Comparison of ENCODE assay signal across 19 mouse cellular contexts in the genomic region with DNA sequence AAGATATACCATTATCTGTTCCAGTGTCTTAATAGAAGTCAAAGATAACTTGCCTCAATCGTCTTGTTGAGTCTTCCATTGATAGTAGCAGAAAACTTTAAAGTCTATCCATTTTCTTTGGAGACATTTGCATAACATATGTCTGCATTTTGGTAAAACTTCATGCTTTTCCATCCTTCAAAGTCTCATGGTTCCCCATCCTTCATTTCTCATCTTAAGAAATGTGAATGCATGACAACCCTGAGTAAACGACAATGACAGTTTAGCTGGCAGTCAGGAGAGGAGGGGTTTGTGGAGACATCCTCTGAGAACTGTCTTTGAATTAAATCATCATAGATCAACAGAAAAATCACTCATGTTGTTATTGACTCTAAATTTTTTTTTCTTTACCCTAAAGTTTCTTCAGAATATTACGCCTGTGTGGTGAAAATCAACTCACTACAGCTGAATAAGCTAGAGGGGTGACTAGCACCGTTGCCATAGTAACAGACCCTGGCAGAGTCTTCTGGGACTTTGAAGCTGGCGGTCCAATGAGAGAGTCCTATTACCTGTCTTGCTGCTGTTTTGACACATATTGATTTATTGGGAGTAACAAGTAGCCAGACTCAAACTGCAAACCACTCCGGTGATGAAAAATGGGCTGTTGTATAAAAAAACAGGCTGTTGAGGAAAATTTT. TPM values are rescaled to one million over a fixed set of nuclear protein-coding genes. Genes with fewer than 3 reads are reported as not detected.
A peak's percentile ranks its signal among the peaks of the same experiment; 100 is the strongest.
DNase-seq lines count a peak whose midpoint lies in the region; ATAC-seq and TF ChIP-seq lines count a peak whose summit lies in the region.
"Had no signal": no experiment of that assay in that cellular context is flagged by ENCODE, and none has a peak within 500 bp of the region (broad histone marks: within the 10 kb centered on the region; RNA-seq: fewer than 3 reads in every experiment).

No protein-coding gene starts in this region.

- H3K4me1 ChIP-seq in lung, embryonic 14.5 days (ENCODE audit: insufficient read depth): no peaks in the 10 kb centered on the region
- peaks cover 6% of the 10 kb centered on the region; the same call in 1 of the 2 replicates for H3K4me1 ChIP-seq in forebrain, embryonic 14.5 days (ENCODE audit: control insufficient read depth, insufficient read depth, low read length)
- peaks cover under 1% of the 10 kb centered on the region; the same call in 1 of the 2 replicates for H3K4me1 ChIP-seq in hindbrain, embryonic 16.5 days (ENCODE audit: control insufficient read depth, insufficient read depth, low read depth, low read length)
- peaks cover 13% of the 10 kb centered on the region; the same call in 1 of the 2 replicates for H3K4me1 ChIP-seq in neural tube, embryonic 14.5 days (ENCODE audit: control insufficient read depth, insufficient read depth, low read length)

- H3K36me3 ChIP-seq in lung, embryonic 14.5 days (ENCODE audit: insufficient read depth): no peaks in the 10 kb centered on the region
- H3K36me3 ChIP-seq in forebrain, embryonic 14.5 days (ENCODE audit: control insufficient read depth, insufficient read depth, low read length): no peaks in the 10 kb centered on the region
- no peaks in the 10 kb centered on the region for H3K36me3 ChIP-seq in hindbrain, embryonic 16.5 days (ENCODE audit: control insufficient read depth, insufficient read depth, low read length)
- no peaks in the 10 kb centered on the region for H3K36me3 ChIP-seq in neural tube, embryonic 14.5 days (ENCODE audit: control insufficient read depth, insufficient read depth, low read length)

- no peak overlapping the region for H3K4me2 ChIP-seq in lung, embryonic 14.5 days
- H3K4me2 ChIP-seq in forebrain, embryonic 14.5 days (ENCODE audit: low read length): no peak overlapping the region
- no peak overlapping the region for H3K4me2 ChIP-seq in hindbrain, embryonic 16.5 days (ENCODE audit: low read length)
- no peak overlapping the region for H3K4me2 ChIP-seq in neural tube, embryonic 14.5 days (ENCODE audit: low read depth, low read length)

- no peak overlapping the region for H3K27ac ChIP-seq in lung, embryonic 14.5 days (ENCODE audit: low read depth)
- no peak overlapping the region for H3K27ac ChIP-seq in forebrain, embryonic 14.5 days (ENCODE audit: low read depth, low read length)
- H3K27ac ChIP-seq in hindbrain, embryonic 16.5 days (ENCODE audit: low read depth, low read length): no peak overlapping the region
- H3K27ac ChIP-seq in neural tube, embryonic 14.5 days (ENCODE audit: low read depth, low read length): no peak overlapping the region

- ATAC-seq in lung, embryonic 14.5 days (ENCODE audit: insufficient read depth): no peak
- ATAC-seq in forebrain, embryonic 14.5 days: peak; percentile 78
- peak; percentile 88 for ATAC-seq in hindbrain, embryonic 16.5 days
- peak; percentile 69 for ATAC-seq in neural tube, embryonic 14.5 days (ENCODE audit: low read depth)
- ATAC-seq: activated CD4-positive, CD25-positive, alpha-beta regulatory T cell, adult 4 months; inflammation-experienced regulatory T-cells, adult 6 months; liver, postnatal 0 days had no signal

- H3K9me3 ChIP-seq in lung, embryonic 14.5 days (ENCODE audit: low read depth, low read length): no peaks in the 10 kb centered on the region
- no peaks in the 10 kb centered on the region for H3K9me3 ChIP-seq in forebrain, embryonic 14.5 days (replicated peaks; ENCODE audit: control insufficient read depth, low read length)
- no peaks in the 10 kb centered on the region for H3K9me3 ChIP-seq in hindbrain, embryonic 16.5 days (ENCODE audit: control insufficient read depth, low read length)
- no peaks in the 10 kb centered on the region for H3K9me3 ChIP-seq in neural tube, embryonic 14.5 days (ENCODE audit: control insufficient read depth, low read length)

- WGBS in lung, embryonic 14.5 days: 55% methylated on average over 6 of the region's 6 CpGs
- WGBS in forebrain, embryonic 14.5 days: 54% methylated on average over 6 of the region's 6 CpGs
- WGBS in hindbrain, embryonic 16.5 days: 43% methylated on average over 6 of the region's 6 CpGs
- 55% methylated on average over 6 of the region's 6 CpGs for WGBS in neural tube, embryonic 14.5 days

- no peak for TF ChIP-seq CTCF in lung, embryonic 14.5 days (IDR thresholded peaks at IDR 0.05; ENCODE audit: low read depth)

- H3K27me3 ChIP-seq in lung, embryonic 14.5 days (ENCODE audit: insufficient read depth, low read length): no peaks in the 10 kb centered on the region
- H3K27me3 ChIP-seq in forebrain, embryonic 14.5 days (replicated peaks; ENCODE audit: control insufficient read depth, insufficient read depth, low read length): no peaks in the 10 kb centered on the region
- no peaks in the 10 kb centered on the region for H3K27me3 ChIP-seq in hindbrain, embryonic 16.5 days (replicated peaks; ENCODE audit: control insufficient read depth, insufficient read depth, low read length)
- no peaks in the 10 kb centered on the region for H3K27me3 ChIP-seq in neural tube, embryonic 14.5 days (ENCODE audit: control insufficient read depth, insufficient read depth, low read length)

- no peak overlapping the region for H3K9ac ChIP-seq in lung, embryonic 14.5 days
- no peak overlapping the region for H3K9ac ChIP-seq in forebrain, embryonic 14.5 days (ENCODE audit: low read length)
- H3K9ac ChIP-seq in hindbrain, embryonic 16.5 days (ENCODE audit: low read depth, low read length): no peak overlapping the region
- H3K9ac ChIP-seq in neural tube, embryonic 14.5 days (replicated peaks; ENCODE audit: low read depth, low read length): no peak overlapping the region
- H3K9ac ChIP-seq: liver, postnatal 0 days had no signal

- H3K4me3 ChIP-seq in lung, embryonic 14.5 days (ENCODE audit: low read depth, low read length): no peak overlapping the region
- no peak overlapping the region for H3K4me3 ChIP-seq in forebrain, embryonic 14.5 days (ENCODE audit: low read depth, low read length)
- H3K4me3 ChIP-seq in hindbrain, embryonic 16.5 days (ENCODE audit: low read length): no peak overlapping the region
- no peak overlapping the region for H3K4me3 ChIP-seq in neural tube, embryonic 14.5 days (ENCODE audit: low read depth, low read length)

- peak; percentile 4 for DNase-seq in lung, embryonic 14.5 days
- no peak for DNase-seq in lung, adult 18-20 months
- peak; percentile 83 for DNase-seq in forebrain, embryonic 14.5 days (ENCODE audit: low spot score)
- DNase-seq in thymus, postnatal 36 days: no peak
- no peak for DNase-seq in spleen, postnatal 36 days (ENCODE audit: low spot score in 2 of 2)
- no peak for DNase-seq in left cerebral cortex, adult 8-10 months (ENCODE audit: low spot score in 2 of 2)
- DNase-seq: gastrocnemius, postnatal 10 days; layer of hippocampus, adult 9-11 months; left cerebral cortex, postnatal 4 days; liver, postnatal 0 days; right cerebral cortex, postnatal 14 days; thymus, postnatal 4 days had no signal

RNA-seq across cellular contexts. Expression of a gene that starts 45.0 kb away (rescaled TPM):
- polyA plus RNA-seq in lung, embryonic 14.5 days (2014; fragmentation: Nextera tagmentation; extraction: Ambion mirVana): 7.2 and 7.3 TPM in 2 replicates
- polyA plus RNA-seq in forebrain, embryonic 14.5 days (2014; fragmentation: Nextera tagmentation; extraction: Ambion mirVana): 26.9 and 27.8 TPM in 2 replicates
- polyA plus RNA-seq in hindbrain, embryonic 16.5 days (2015; fragmentation: Nextera tagmentation; extraction: Ambion mirVana): 19.8 and 22.7 TPM in 2 replicates
- polyA plus RNA-seq in neural tube, embryonic 14.5 days (2014; fragmentation: Nextera tagmentation; extraction: Ambion mirVana): 25.9 and 28.0 TPM in 2 replicates
- total RNA-seq in left cerebral cortex, adult 8-10 months (2022): 10 to 100 TPM; 36.3 to 41.3 (median 39.2) TPM

RNA-seq across cellular contexts. Expression of a gene that starts 54.7 kb away (rescaled TPM):
- not detected in 2 replicates for polyA plus RNA-seq in lung, embryonic 14.5 days (2014; fragmentation: Nextera tagmentation; extraction: Ambion mirVana)
- polyA plus RNA-seq in forebrain, embryonic 14.5 days (2014; fragmentation: Nextera tagmentation; extraction: Ambion mirVana): not detected in 2 replicates
- not detected in 2 replicates for polyA plus RNA-seq in hindbrain, embryonic 16.5 days (2015; fragmentation: Nextera tagmentation; extraction: Ambion mirVana)
- not detected in 2 replicates for polyA plus RNA-seq in neural tube, embryonic 14.5 days (2014; fragmentation: Nextera tagmentation; extraction: Ambion mirVana)
- not detected for total RNA-seq in left cerebral cortex, adult 8-10 months (2022)
- total RNA-seq: gastrocnemius, postnatal 10 days; left cerebral cortex, postnatal 4 days; megakaryocyte, adult 5-6 weeks had no signal
- polyA plus RNA-seq: activated CD4-positive, CD25-positive, alpha-beta regulatory T cell, adult 4 months; heart, embryonic 14.5 days; inflammation-experienced regulatory T-cells, adult 6 months; kidney, embryonic 16.5 days; liver, postnatal 0 days had no signal

Comparison
In these comparisons a context has a peak if more than half of its experiments do, and no peak if none do; other contexts are left out.
1. DNase-seq: peak in lung, embryonic 14.5 days (single experiment) and forebrain, embryonic 14.5 days (single experiment); none in lung, adult 18-20 months (0 of 2), thymus, postnatal 36 days (0 of 2), spleen, postnatal 36 days (0 of 2) and left cerebral cortex, adult 8-10 months (0 of 2).